Mouse (Mus musculus) splenic B cell, adult 2 months (primary cell): ENCODE data around the gene Upk3b.
"Not testable (repeated sequence)": the region's sequence is repeated elsewhere in the genome, so short reads cannot be mapped to it uniquely, and the experiment has no call there.

Experiments used
- DNase-seq: peaks from one replicate; pipeline ENCODE4 v3.0.0-alpha.2; 2011; ENCODE audit warnings: low read depth, low spot score
- H3K27me3 ChIP-seq: 2 replicates; pipeline ENCODE4 v1.6.1; 2012; ENCODE audit warnings: mild to moderate bottlenecking, low read length, moderate library complexity, mixed read lengths; ENCODE audit not compliant: control insufficient read depth, poor library complexity, insufficient read depth, severe bottlenecking
- H3K36me3 ChIP-seq: 2 replicates; pipeline ENCODE4 v1.6.1; 2012; ENCODE audit warnings: mild to moderate bottlenecking, low read length, moderate library complexity, mixed read lengths; ENCODE audit not compliant: control insufficient read depth, poor library complexity, insufficient read depth, severe bottlenecking

Upk3b gene

GRCm38 (mm10) chr5:136049926-136050325 lies 11.6 kb downstream of the Upk3b start:
- DNase-seq: no peak

GRCm38 (mm10) chr5:136051231-136052085 lies 13.2 kb downstream of the Upk3b start:
- H3K36me3 ChIP-seq: no peaks in the 10 kb centered on the region
- H3K27me3 ChIP-seq: no peaks in the 10 kb centered on the region
- no peak for DNase-seq

More at GRCm38 (mm10) chr5:136049926-136050325, 11.6 kb downstream of the Upk3b start:
- no peaks in the 10 kb centered on the region for H3K27me3 ChIP-seq
- H3K36me3 ChIP-seq: no peaks in the 10 kb centered on the region

GRCm38 (mm10) chr5:136052861-136053655 lies 14.8 kb downstream of the Upk3b start:
- H3K27me3 ChIP-seq: no peaks in the 10 kb centered on the region
- no peak for DNase-seq
- no peaks in the 10 kb centered on the region for H3K36me3 ChIP-seq

GRCm38 (mm10) chr5:136054301-136055077 lies 16.2 kb downstream of the Upk3b start, which contains the start of gene Upk3bl:
Upk3bl (plus strand) TSS chr5:136054492.
- DNase-seq: peak; percentile 54
- H3K27me3 ChIP-seq: no peaks in the 10 kb centered on the region

GRCm38 (mm10) chr5:136056062-136056461 lies 17.8 kb downstream of the Upk3b start:
- DNase-seq: no peak
- Histone ChIP-seq H3K27me3 (no peaks in the 10 kb centered on the region), H3K36me3 (no peaks in the 10 kb centered on the region)

More at GRCm38 (mm10) chr5:136054301-136055077, 16.2 kb downstream of the Upk3b start, which contains the start of gene Upk3bl:
- H3K36me3 ChIP-seq: no peaks in the 10 kb centered on the region

GRCm38 (mm10) chr5:136057085-136057484 lies 18.8 kb downstream of the Upk3b start:
- H3K36me3 ChIP-seq: no peaks in the 10 kb centered on the region

GRCm38 (mm10) chr5:136061567-136061966 lies 23.3 kb downstream of the Upk3b start:
- Histone ChIP-seq H3K27me3 (no peaks in the 10 kb centered on the region), H3K36me3 (no peaks in the 10 kb centered on the region)
- DNase-seq: peak; percentile 85

More at GRCm38 (mm10) chr5:136057085-136057484, 18.8 kb downstream of the Upk3b start:
- DNase-seq: no peak
- no peaks in the 10 kb centered on the region for H3K27me3 ChIP-seq

GRCm38 (mm10) chr5:136063920-136064319 lies 25.6 kb downstream of the Upk3b start:
- no peaks in the 10 kb centered on the region for H3K36me3 ChIP-seq
- no peak for DNase-seq
- H3K27me3 ChIP-seq: no peaks in the 10 kb centered on the region

GRCm38 (mm10) chr5:136066404-136067148 lies 28.3 kb downstream of the Upk3b start:
- DNase-seq, H3K36me3 ChIP-seq, H3K27me3 ChIP-seq: not testable (repeated sequence)

GRCm38 (mm10) chr5:136069411-136069810 lies 31.1 kb downstream of the Upk3b start:
- H3K27me3 ChIP-seq: no peaks in the 10 kb centered on the region
- no peaks in the 10 kb centered on the region for H3K36me3 ChIP-seq
- DNase-seq: no peak

- no peaks in the 10 kb centered on the region for H3K27me3 ChIP-seq
- H3K36me3 ChIP-seq: no peaks in the 10 kb centered on the region
- DNase-seq: no peak
These were observed 34.8 kb downstream of the Upk3b start for GRCm38 (mm10) chr5:136073051-136073450.

- no peak for DNase-seq
- Histone ChIP-seq H3K27me3 (no peaks in the 10 kb centered on the region), H3K36me3 (no peaks in the 10 kb centered on the region)
These were observed 35.2 kb downstream of the Upk3b start for GRCm38 (mm10) chr5:136073526-136073925.

- no peak for DNase-seq
- no peaks in the 10 kb centered on the region for H3K36me3 ChIP-seq
- no peaks in the 10 kb centered on the region for H3K27me3 ChIP-seq
These were observed 36.8 kb downstream of the Upk3b start for GRCm38 (mm10) chr5:136075076-136075475.

- DNase-seq: no peak
These were observed 38.0 kb downstream of the Upk3b start for GRCm38 (mm10) chr5:136076284-136076683.

More at GRCm38 (mm10) chr5:136076284-136076683, 38.0 kb downstream of the Upk3b start:
- H3K27me3 ChIP-seq: no peaks in the 10 kb centered on the region
- H3K36me3 ChIP-seq: no peaks in the 10 kb centered on the region
